Mouse (Mus musculus): Measurements from ENCODE around the gene Timm23.

DNA sequence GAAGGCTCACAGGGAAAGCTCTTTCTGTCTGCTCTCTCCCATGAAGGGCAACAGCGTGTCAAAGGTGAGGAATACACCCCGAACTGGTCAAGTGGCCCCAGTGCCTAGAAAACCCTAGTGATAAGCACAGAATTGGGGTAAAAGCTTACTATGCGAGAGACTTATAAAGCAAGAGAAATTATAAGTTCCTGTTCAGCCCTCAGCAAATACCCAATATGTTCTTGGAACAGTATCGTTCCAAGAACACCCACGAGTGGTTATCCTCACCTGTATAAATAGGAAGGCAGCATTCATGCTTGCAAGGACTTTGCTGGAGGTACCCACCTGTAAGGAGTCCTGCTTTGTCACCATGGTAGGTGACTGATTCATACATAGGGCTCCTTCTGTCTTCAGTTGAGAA lies 60.0 kb downstream of the Timm23 start, which contains the start of gene Msmb:
- TF ChIP-seq POLR2A (IDR thresholded peaks at IDR 0.05; ENCODE audit: extremely low read depth, insufficient read depth, low read length) (no peak), CTCF (IDR thresholded peaks at IDR 0.05; ENCODE audit: low read depth, low read length) (no peak)

Measured in liver, adult 2 months (tissue).